Mouse (Mus musculus): ENCODE data around the gene Tbata. TPM values are rescaled to one million over a fixed set of nuclear protein-coding genes. Genes with fewer than 3 reads are reported as not detected.

Gene Tbata
- polyA plus RNA-seq, 1 experiment from 2014 or later, result not detected

GRCm38 (mm10) chr10:61147157-61148040 lies 24.4 kb upstream of the Tbata start, which contains the start of gene Sgpl1:
Sgpl1 (minus strand) TSS chr10:61147703.
- H3K36me3 ChIP-seq, result no peaks in the 10 kb centered on the region
- peak within 1 kb of the TSS; percentile 95 for H3K27ac ChIP-seq
- H3K9me3 ChIP-seq, result no peaks in the 10 kb centered on the region
- under 1% methylated on average over 82 of the region's 82 CpGs for WGBS
- peaks cover 28% of the 10 kb centered on the region for H3K4me1 ChIP-seq
- DNase-seq (ENCODE audit: low spot score), result peak; percentile 95
- H3K4me3 ChIP-seq, result peak within 1 kb of the TSS; percentile 91
- H3K27me3 ChIP-seq (ENCODE audit: insufficient read depth, poor library complexity, severe bottlenecking), result no peaks in the 10 kb centered on the region

DNA sequence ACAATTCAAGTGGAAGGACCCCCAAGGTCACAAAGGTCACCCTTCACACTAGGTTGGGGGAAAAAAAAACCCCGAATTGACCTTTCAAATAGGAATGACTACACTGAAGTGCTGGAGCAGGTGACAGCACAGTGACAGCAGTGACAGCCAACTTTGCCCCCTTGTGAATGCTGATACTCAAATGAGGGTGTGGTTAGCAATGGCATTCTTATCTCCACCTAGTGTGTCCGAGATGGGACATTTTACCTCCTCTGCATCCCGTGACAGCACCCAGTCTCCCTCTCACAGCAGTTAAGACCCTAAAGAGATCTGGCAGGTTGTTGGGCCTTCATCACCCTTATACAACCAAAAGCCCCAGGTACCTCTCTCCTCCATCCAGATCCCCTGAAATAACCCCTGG lies 22.3 kb upstream of the Tbata start:
- DNase-seq (ENCODE audit: low spot score), result no peak
- Histone ChIP-seq H3K27ac (no peak overlapping the region), H3K9me3 (no peaks in the 10 kb centered on the region), H3K4me3 (no peak overlapping the region), H3K27me3 (ENCODE audit: insufficient read depth, poor library complexity, severe bottlenecking) (no peaks in the 10 kb centered on the region), H3K4me1 (peaks cover 41% of the 10 kb centered on the region), H3K36me3 (no peaks in the 10 kb centered on the region)
- 40% methylated on average over 3 of the region's 3 CpGs for WGBS

DNA sequence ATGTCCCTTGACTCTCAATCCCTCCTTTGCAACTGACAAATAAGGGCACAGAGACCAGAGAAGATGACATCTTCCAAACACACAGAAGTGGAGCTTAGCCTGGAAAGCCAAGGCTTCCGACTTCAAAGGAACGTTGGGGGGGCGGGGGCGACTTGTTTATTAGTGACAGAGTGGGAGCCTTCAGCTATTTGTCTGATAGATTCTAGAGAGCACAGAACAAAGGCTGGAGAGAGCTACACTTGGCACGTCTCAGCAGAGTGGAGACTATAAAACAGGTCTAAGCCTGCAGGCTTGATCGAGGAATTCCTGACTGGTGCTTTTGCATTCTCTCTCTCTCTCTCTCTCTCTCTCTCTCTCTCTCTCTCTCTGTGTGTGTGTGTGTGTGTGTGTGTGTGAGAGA lies 21.1 kb upstream of the Tbata start:
- Histone ChIP-seq H3K4me1 (peaks cover 42% of the 10 kb centered on the region), H3K27me3 (ENCODE audit: insufficient read depth, poor library complexity, severe bottlenecking) (no peaks in the 10 kb centered on the region), H3K4me3 (no peak overlapping the region), H3K36me3 (no peaks in the 10 kb centered on the region), H3K9me3 (no peaks in the 10 kb centered on the region), H3K27ac (no peak overlapping the region)
- WGBS, result 45% methylated on average over 6 of the region's 6 CpGs
- no peak for DNase-seq (ENCODE audit: low spot score)

- Histone ChIP-seq H3K4me1 (peaks cover 29% of the 10 kb centered on the region), H3K27ac (no peak overlapping the region), H3K36me3 (no peaks in the 10 kb centered on the region), H3K4me3 (no peak overlapping the region), H3K9me3 (no peaks in the 10 kb centered on the region), H3K27me3 (ENCODE audit: insufficient read depth, poor library complexity, severe bottlenecking) (no peaks in the 10 kb centered on the region)
- DNase-seq (ENCODE audit: low spot score), result no peak
Measured at GRCm38 (mm10) chr10:61152131-61152530, 19.6 kb upstream of the Tbata start.

DNA sequence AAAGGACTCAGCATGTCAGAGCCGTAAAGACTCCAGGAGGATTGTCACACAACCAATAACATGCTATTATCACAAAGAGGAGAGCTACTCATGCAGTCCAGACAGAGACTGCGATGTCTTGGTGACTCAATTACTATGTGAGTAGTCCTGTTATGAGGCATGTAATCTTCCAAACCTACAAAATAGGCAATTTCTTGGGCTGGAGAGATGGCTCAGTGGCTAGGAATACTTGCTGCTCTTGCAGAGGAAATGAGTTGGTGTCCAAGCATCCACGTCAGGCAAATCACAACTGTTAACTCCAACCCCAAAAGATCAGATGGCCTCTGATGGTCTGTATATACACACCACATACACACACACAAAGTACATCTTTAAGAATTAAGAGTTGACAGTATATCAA lies 16.1 kb upstream of the Tbata start:
- Histone ChIP-seq H3K36me3 (no peaks in the 10 kb centered on the region), H3K4me1 (peaks cover 17% of the 10 kb centered on the region; the same call in 1 of the 2 replicates), H3K9me3 (no peaks in the 10 kb centered on the region), H3K4me3 (no peak overlapping the region), H3K27ac (no peak overlapping the region), H3K27me3 (ENCODE audit: insufficient read depth, poor library complexity, severe bottlenecking) (no peaks in the 10 kb centered on the region)
- WGBS, result 71% methylated on average over 3 of the region's 3 CpGs
- no peak for DNase-seq (ENCODE audit: low spot score)

DNA sequence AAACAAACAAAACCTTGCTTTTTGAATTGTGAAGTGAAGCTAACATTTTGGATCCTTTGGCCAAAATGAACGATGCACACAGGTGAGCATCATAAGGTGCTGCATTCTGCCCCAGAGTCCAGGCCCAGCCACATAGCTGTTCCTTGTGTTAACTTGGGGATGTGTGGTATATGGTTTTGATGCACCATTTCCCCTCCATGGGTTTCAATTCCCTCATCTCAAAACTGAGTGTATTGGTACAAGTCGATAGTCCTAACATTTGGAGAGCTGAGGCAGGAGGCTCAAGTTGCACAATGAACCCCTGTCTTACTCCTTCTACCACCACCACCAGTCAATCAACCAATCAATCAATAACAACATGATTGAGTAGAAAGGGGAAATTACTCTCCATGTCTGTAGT lies 15.3 kb upstream of the Tbata start:
- Histone ChIP-seq H3K4me1 (peaks cover 17% of the 10 kb centered on the region; the same call in 1 of the 2 replicates), H3K27me3 (ENCODE audit: insufficient read depth, poor library complexity, severe bottlenecking) (no peaks in the 10 kb centered on the region), H3K4me3 (no peak overlapping the region), H3K27ac (no peak overlapping the region), H3K36me3 (no peaks in the 10 kb centered on the region), H3K9me3 (no peaks in the 10 kb centered on the region)
- no peak for DNase-seq (ENCODE audit: low spot score)
- WGBS, result 80% methylated on average over 2 of the region's 2 CpGs

- H3K9me3 ChIP-seq, result no peaks in the 10 kb centered on the region
- H3K4me3 ChIP-seq, result no peak overlapping the region
- no peaks in the 10 kb centered on the region for H3K27me3 ChIP-seq (ENCODE audit: insufficient read depth, poor library complexity, severe bottlenecking)
- no peak for DNase-seq (ENCODE audit: low spot score)
- no peaks in the 10 kb centered on the region for H3K36me3 ChIP-seq
- peaks cover 8% of the 10 kb centered on the region; the same call in 1 of the 2 replicates for H3K4me1 ChIP-seq
- no peak overlapping the region for H3K27ac ChIP-seq
- 73% methylated on average over 3 of the region's 3 CpGs for WGBS
Measured at GRCm38 (mm10) chr10:61158594-61158993, 13.2 kb upstream of the Tbata start.

DNA sequence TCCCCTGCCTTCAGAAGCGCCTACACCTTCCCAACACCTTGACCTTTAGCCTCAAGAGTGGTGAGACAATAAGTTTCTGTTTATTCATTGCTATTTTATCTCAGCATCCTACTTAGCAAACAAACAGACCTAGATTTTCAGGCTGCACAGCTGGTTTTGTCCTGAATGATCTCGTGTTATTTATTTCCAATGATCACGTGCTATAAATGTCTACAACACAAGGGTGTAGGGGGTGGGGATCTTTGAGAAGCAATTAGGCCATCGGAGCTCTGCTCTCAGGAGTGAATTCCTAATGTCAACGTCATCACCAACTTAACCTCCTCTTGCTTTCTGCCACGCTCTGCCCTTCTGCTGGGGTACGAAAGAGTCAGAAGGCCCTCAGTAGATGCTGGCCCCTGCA lies 11.7 kb upstream of the Tbata start:
- Histone ChIP-seq H3K27ac (no peak overlapping the region), H3K36me3 (no peaks in the 10 kb centered on the region), H3K4me1 (0 out of 2 replicates have a peak, but pooled peaks cover 4% of the 10 kb centered on the region), H3K27me3 (ENCODE audit: insufficient read depth, poor library complexity, severe bottlenecking) (no peaks in the 10 kb centered on the region), H3K9me3 (no peaks in the 10 kb centered on the region), H3K4me3 (no peak overlapping the region)
- no peak for DNase-seq (ENCODE audit: low spot score)
- 77% methylated on average over 7 of the region's 7 CpGs for whole genome bisulfite sequencing

DNA sequence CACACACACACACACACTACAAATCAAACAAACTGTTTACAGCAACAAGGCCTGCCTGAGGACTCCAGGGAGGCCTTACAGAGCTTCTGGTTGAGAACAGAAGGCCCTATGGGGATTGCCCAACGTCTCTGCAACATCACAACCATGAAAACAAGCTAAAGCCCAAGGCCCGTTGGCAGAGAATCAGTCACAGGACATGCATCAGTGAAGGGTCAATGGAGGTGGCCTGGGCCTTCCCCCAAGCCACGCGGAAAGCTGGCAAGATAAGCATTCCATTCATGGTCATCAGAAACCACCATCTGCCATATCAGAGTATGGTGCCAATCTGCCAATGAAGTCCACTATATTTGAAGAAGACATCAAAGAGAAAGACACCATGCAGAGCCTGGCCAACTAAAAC lies 11.1 kb upstream of the Tbata start:
- no peak overlapping the region for H3K4me3 ChIP-seq
- no peak for DNase-seq (ENCODE audit: low spot score)
- no peak overlapping the region for H3K27ac ChIP-seq
- H3K36me3 ChIP-seq, result no peaks in the 10 kb centered on the region
- no peaks in the 10 kb centered on the region for H3K9me3 ChIP-seq
- H3K27me3 ChIP-seq (ENCODE audit: insufficient read depth, poor library complexity, severe bottlenecking), result no peaks in the 10 kb centered on the region
- no peaks in the 10 kb centered on the region for H3K4me1 ChIP-seq
- 90% methylated on average over 4 of the region's 4 CpGs for WGBS

GRCm38 (mm10) chr10:61162366-61162765 lies 9.4 kb upstream of the Tbata start:
- WGBS, result 61% methylated on average over 3 of the region's 3 CpGs
- Histone ChIP-seq H3K27me3 (ENCODE audit: insufficient read depth, poor library complexity, severe bottlenecking) (no peaks in the 10 kb centered on the region), H3K4me3 (no peak overlapping the region)

DNA sequence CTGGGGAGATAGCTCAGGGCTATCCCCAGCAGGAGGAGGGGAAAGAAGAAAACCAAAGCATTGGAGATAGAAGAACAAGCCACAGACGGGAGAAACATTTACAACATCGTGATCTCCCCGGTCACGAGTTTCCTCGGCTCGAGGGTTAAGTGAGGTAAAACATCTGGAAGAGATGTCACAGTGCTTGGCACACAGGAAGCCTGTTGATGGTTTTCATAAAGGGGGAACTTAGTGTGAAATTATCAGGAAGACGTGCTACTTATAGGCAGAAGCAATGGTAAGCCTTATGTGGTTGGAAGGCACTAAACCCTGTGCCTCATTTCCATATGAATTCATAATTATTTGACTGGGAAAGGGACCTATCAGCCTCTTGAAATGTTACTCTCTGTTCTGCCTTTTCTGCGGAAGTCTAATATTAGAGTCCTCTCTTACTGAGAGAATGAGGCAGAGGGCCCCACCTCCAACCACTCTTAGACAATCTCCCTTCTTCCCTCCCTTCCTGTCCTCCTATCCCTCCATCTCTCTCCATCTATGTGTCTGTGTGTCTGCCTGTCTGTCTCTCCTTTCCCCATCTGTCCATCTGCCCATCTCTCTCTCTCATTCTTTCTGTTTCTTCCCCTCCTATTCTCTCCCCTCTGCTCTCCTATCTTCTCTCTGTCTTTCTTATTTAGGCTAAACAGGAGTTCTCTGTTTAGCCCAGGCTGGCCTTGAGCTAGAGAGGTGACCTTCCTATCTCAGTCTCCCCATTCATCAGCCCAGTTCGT lies 4.2 kb upstream of the Tbata start:
- no peak for DNase-seq (ENCODE audit: low spot score)
- WGBS, result 72% methylated on average over 9 of the region's 9 CpGs
- no peaks in the 10 kb centered on the region for H3K9me3 ChIP-seq

More at GRCm38 (mm10) chr10:61162366-61162765, 9.4 kb upstream of the Tbata start:
- H3K27ac ChIP-seq, result no peak overlapping the region
- no peaks in the 10 kb centered on the region for H3K4me1 ChIP-seq
- H3K9me3 ChIP-seq, result no peaks in the 10 kb centered on the region
- H3K36me3 ChIP-seq, result no peaks in the 10 kb centered on the region
- DNase-seq (ENCODE audit: low spot score), result no peak

GRCm38 (mm10) chr10:61168393-61168792 lies 3.4 kb upstream of the Tbata start:
- H3K27ac ChIP-seq, result no peak overlapping the region
- H3K4me1 ChIP-seq, result no peaks in the 10 kb centered on the region
- no peaks in the 10 kb centered on the region for H3K36me3 ChIP-seq
- peaks cover 5% of the 10 kb centered on the region; the same call in 1 of the 2 replicates for H3K27me3 ChIP-seq (ENCODE audit: insufficient read depth, poor library complexity, severe bottlenecking)
- H3K4me3 ChIP-seq, result no peak overlapping the region
- H3K9me3 ChIP-seq, result no peaks in the 10 kb centered on the region
- WGBS, result 74% methylated on average over 2 of the region's 2 CpGs
- DNase-seq (ENCODE audit: low spot score), result no peak

More for the DNA sequence above, 4.2 kb upstream of the Tbata start:
- H3K27me3 ChIP-seq (ENCODE audit: insufficient read depth, poor library complexity, severe bottlenecking), result peaks cover 4% of the 10 kb centered on the region; the same call in 1 of the 2 replicates
- no peaks in the 10 kb centered on the region for H3K36me3 ChIP-seq
- no peaks in the 10 kb centered on the region for H3K4me1 ChIP-seq
- H3K4me3 ChIP-seq, result no peak overlapping the region
- H3K27ac ChIP-seq, result no peak overlapping the region

DNA sequence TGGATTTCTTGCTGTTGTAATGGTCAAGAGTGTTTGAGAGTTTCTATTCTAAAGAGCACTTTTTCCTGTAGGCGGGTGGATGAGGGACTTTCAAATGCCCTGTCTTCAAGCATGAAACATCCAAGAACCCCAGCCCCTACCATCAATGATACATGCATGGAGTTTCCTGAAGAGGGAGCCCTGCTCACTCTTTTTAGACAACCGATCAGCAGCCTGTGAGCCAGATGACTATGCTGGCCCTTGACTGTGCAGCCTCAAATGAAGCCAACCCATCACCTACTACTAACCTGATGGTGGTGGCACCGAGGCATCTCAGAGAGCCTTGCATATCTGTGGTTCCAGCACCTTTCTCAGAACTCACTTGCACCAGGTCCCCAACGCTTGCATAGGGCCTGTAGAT lies 742 bp downstream of the Tbata start:
- H3K36me3 ChIP-seq, result no peaks in the 10 kb centered on the region
- WGBS, result 70% methylated on average over 4 of the region's 4 CpGs

More for the DNA sequence above, 742 bp downstream of the Tbata start:
- H3K27me3 ChIP-seq (ENCODE audit: insufficient read depth, poor library complexity, severe bottlenecking), result peaks cover 44% of the 10 kb centered on the region
- peaks cover 10% of the 10 kb centered on the region for H3K4me1 ChIP-seq
- no peak overlapping the region for H3K4me3 ChIP-seq
- H3K27ac ChIP-seq, result no peak overlapping the region
- DNase-seq (ENCODE audit: low spot score), result no peak
- H3K9me3 ChIP-seq, result no peaks in the 10 kb centered on the region
